Mouse (Mus musculus) limb, embryonic 15.5 days (tissue): ENCODE data around the gene Icam1. TPM values are rescaled to one million over a fixed set of nuclear protein-coding genes. Genes with fewer than 3 reads are reported as not detected.

ENCODE experiments used
- ATAC-seq: fragments of 200-750 bp; cut with Nextera tagmentation; 2 replicates; pipeline ENCODE4 v1.8.0; 2017; ENCODE audit warnings: low read depth, moderate TSS enrichment; ENCODE audit not compliant: insufficient number of reproducible peaks, low FRiP score, low TSS enrichment
- H3K27ac ChIP-seq: fragments of 300-500 bp; sonication (generic); 2 replicates; pipeline ENCODE4 v1.5.1; 2015; ENCODE audit warnings: moderate library complexity, mild to moderate bottlenecking, inconsistent platforms
- H3K27me3 ChIP-seq: fragments of 300-500 bp; sonication (generic); 2 replicates; pipeline ENCODE4 v1.6.1; 2015; ENCODE audit warnings: inconsistent platforms
- H3K36me3 ChIP-seq: fragments of 300-500 bp; sonication (generic); 2 replicates; pipeline ENCODE4 v1.6.1; 2015; ENCODE audit warnings: inconsistent platforms
- H3K4me1 ChIP-seq: fragments of 300-500 bp; sonication (generic); 2 replicates; pipeline ENCODE4 v1.6.1; 2015; ENCODE audit warnings: inconsistent platforms
- H3K4me2 ChIP-seq: fragments of 300-500 bp; sonication (generic); 2 replicates; pipeline ENCODE4 v1.6.1; 2015; ENCODE audit warnings: mild to moderate bottlenecking, inconsistent platforms
- H3K4me3 ChIP-seq: fragments of 300-500 bp; sonication (generic); 2 replicates; pipeline ENCODE4 v1.5.1; 2015; ENCODE audit warnings: mild to moderate bottlenecking, inconsistent platforms
- H3K9ac ChIP-seq: fragments of 300-500 bp; sonication (generic); 2 replicates; pipeline ENCODE4 v1.6.1; 2015; ENCODE audit warnings: inconsistent platforms
- H3K9me3 ChIP-seq: fragments of 300-500 bp; sonication (generic); 2 replicates; pipeline ENCODE4 v1.6.1; 2016; ENCODE audit warnings: inconsistent platforms
- WGBS: fragments of 180-500 bp; shearing (Covaris S2); methylation state at CpG from one replicate; pipeline ENCODE4 v1.1.7; 2015; 5-methylcytosine and 5-hydroxymethylcytosine counted together
- polyA plus RNA-seq: library from polyadenylated mRNA; unstranded; fragments of >200 nt; fragmentation: Nextera tagmentation; extraction: Ambion mirVana; gene quantifications from 2 replicates; pipeline ENCODE4 v1.2.1, GENCODE M21; 2015

Gene Icam1
- polyA plus RNA-seq, 1 experiment from 2014 or later, result 23.4 TPM

- H3K4me1 ChIP-seq, result peaks cover 27% of the 10 kb centered on the region
- no peaks in the 10 kb centered on the region for H3K36me3 ChIP-seq
- H3K27ac ChIP-seq, result peak overlapping the region; percentile 47; the same call in 1 of the 2 replicates
- peak overlapping the region; percentile 31 for H3K9ac ChIP-seq
- H3K4me3 ChIP-seq, result peak overlapping the region; percentile 49
- ATAC-seq, result 0 out of 2 replicates have a peak, but pooled peaks have one; percentile 42
- 3% methylated on average over 28 of the region's 29 CpGs for WGBS
- no peaks in the 10 kb centered on the region for H3K9me3 ChIP-seq
- peaks cover 42% of the 10 kb centered on the region for H3K27me3 ChIP-seq
- peak overlapping the region; percentile 73 for H3K4me2 ChIP-seq
Measured at GRCm38 (mm10) chr9:21014691-21015570, 854 bp upstream of the Icam1 start.

DNA sequence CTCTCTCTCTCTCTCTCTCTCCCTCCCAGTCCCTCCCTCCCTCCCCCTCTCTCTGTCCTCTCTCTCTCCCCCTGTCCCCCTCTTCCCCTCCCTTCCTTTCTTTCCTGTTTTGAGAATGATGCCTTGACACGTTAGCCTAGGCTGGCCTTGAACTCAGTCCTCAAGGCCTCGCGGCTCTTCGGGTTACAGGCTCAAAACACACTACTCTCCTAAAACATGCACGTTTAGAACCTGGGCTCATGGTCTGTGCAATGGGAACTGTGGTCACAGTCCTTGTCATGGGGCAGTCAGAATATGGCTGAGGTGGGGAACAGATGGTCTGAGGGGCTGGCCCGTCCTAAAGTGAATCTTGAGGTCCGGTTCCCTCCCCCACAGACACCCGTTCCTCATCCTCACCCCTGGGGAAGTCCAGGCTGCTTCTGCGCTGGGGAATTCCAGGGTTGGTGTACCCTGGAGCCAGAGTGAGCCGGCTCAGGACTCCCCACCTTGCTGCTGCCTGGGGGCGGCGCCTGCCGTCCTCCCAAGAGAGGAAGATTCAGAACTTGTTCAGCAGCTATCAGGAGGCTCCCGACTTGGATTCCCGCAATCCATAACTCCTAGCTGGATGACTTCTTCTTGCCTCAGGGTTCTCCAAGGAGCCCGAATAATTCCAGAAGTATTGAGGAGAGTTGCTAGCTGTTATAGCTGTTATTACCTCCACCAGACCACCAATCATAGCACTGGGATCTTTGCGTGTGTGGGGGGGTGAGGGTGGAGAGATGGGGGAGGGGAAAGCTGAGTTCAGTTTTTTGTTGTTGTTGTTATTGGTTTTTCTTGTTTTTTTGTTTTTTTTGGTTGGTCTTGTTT lies 769 bp downstream of the Icam1 start:
- H3K36me3 ChIP-seq, result 0 out of 2 replicates have a peak, but pooled peaks cover 3% of the 10 kb centered on the region
- peaks cover 42% of the 10 kb centered on the region for H3K27me3 ChIP-seq
- no peaks in the 10 kb centered on the region for H3K9me3 ChIP-seq
- H3K4me1 ChIP-seq, result peaks cover 27% of the 10 kb centered on the region
- 4% methylated on average over 17 of the region's 17 CpGs for WGBS
- H3K9ac ChIP-seq, result no peak overlapping the region
- no peak for ATAC-seq
- H3K4me3 ChIP-seq, result peak overlapping the region; percentile 49
- peak overlapping the region; percentile 73 for H3K4me2 ChIP-seq
- H3K27ac ChIP-seq, result no peak overlapping the region

- no peaks in the 10 kb centered on the region for H3K9me3 ChIP-seq
- no peak for ATAC-seq
- WGBS, result 26% methylated on average over 4 of the region's 4 CpGs
- peak overlapping the region; percentile 49 for H3K4me3 ChIP-seq
- peak overlapping the region; percentile 73 for H3K4me2 ChIP-seq
- peaks cover 22% of the 10 kb centered on the region for H3K4me1 ChIP-seq
- no peak overlapping the region for H3K27ac ChIP-seq
- peaks cover 42% of the 10 kb centered on the region for H3K27me3 ChIP-seq
- H3K36me3 ChIP-seq, result 0 out of 2 replicates have a peak, but pooled peaks cover 3% of the 10 kb centered on the region
- no peak overlapping the region for H3K9ac ChIP-seq
Measured at GRCm38 (mm10) chr9:21017177-21017575, 1.4 kb downstream of the Icam1 start.

DNA sequence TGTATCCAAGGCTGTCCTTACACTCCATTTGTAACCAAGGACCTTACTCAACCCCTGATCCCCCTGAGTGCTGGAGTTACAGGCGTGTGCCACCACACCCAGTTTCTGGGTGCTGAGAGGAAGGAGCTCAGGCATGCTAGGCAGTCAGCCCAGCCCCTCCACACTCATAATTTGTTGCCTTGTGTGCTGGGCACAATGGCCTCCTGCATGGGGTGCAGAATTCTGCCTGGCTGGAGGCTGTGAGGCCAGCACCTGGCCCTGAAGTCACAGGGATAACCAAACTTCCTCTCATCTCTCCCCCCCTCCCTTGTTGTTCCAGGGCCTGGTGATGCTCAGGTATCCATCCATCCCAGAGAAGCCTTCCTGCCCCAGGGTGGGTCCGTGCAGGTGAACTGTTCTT lies 2.8 kb downstream of the Icam1 start:
- H3K27me3 ChIP-seq, result peaks cover 42% of the 10 kb centered on the region
- 69% methylated on average over 2 of the region's 2 CpGs for WGBS
- ATAC-seq, result no peak; the same call in 1 of the 2 replicates

GRCm38 (mm10) chr9:21021363-21021762 lies 5.6 kb downstream of the Icam1 start:
- Histone ChIP-seq H3K9ac (no peak overlapping the region), H3K36me3 (0 out of 2 replicates have a peak, but pooled peaks cover 3% of the 10 kb centered on the region), H3K27me3 (peaks cover 24% of the 10 kb centered on the region), H3K4me1 (peaks cover 6% of the 10 kb centered on the region; the same call in 1 of the 2 replicates), H3K4me2 (no peak overlapping the region), H3K4me3 (no peak overlapping the region), H3K9me3 (no peaks in the 10 kb centered on the region), H3K27ac (no peak overlapping the region)
- 86% methylated on average over 3 of the region's 3 CpGs for whole genome bisulfite sequencing
- ATAC-seq, result no peak

More for the DNA sequence above, 2.8 kb downstream of the Icam1 start:
- no peak overlapping the region for H3K27ac ChIP-seq
- no peak overlapping the region for H3K4me2 ChIP-seq
- H3K4me1 ChIP-seq, result peaks cover 21% of the 10 kb centered on the region
- H3K9ac ChIP-seq, result no peak overlapping the region
- H3K9me3 ChIP-seq, result no peaks in the 10 kb centered on the region
- no peak overlapping the region for H3K4me3 ChIP-seq
- 0 out of 2 replicates have a peak, but pooled peaks cover 3% of the 10 kb centered on the region for H3K36me3 ChIP-seq

DNA sequence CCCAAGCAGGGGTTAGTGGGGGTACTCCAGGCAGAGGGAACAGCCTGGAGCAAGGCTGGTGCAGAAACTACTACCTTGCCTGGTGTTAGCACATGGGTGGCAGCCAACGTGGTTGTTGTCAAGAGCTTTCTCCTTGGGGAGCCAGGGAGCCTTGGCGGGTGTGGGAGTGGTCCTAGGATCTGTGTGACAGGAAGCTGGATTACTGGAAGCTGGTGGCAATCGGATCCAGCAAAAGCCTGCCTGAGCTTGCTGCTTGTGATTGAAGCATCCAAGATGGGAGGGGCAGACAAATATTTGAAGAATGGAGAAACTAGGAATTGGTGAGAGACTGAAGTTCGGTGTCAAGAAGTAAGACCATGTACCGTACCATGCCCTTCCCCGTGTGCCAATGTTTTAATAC lies 6.5 kb downstream of the Icam1 start:
- Histone ChIP-seq H3K27me3 (peaks cover 16% of the 10 kb centered on the region), H3K27ac (no peak overlapping the region), H3K9me3 (no peaks in the 10 kb centered on the region), H3K36me3 (peaks cover 10% of the 10 kb centered on the region; the same call in 1 of the 2 replicates), H3K4me2 (no peak overlapping the region), H3K4me1 (peaks cover 3% of the 10 kb centered on the region; the same call in 1 of the 2 replicates), H3K4me3 (no peak overlapping the region), H3K9ac (no peak overlapping the region)
- ATAC-seq, result no peak
- 48% methylated on average over 6 of the region's 6 CpGs for WGBS

GRCm38 (mm10) chr9:21022726-21023125 lies 6.9 kb downstream of the Icam1 start:
- 75% methylated on average over 1 of the region's 1 CpGs for WGBS
- no peak overlapping the region for H3K4me2 ChIP-seq
- no peak overlapping the region for H3K9ac ChIP-seq
- H3K27ac ChIP-seq, result no peak overlapping the region
- H3K4me3 ChIP-seq, result no peak overlapping the region
- peaks cover 13% of the 10 kb centered on the region; the same call in 1 of the 2 replicates for H3K36me3 ChIP-seq
- no peak for ATAC-seq
- no peaks in the 10 kb centered on the region for H3K9me3 ChIP-seq
- no peaks in the 10 kb centered on the region for H3K4me1 ChIP-seq
- peaks cover 14% of the 10 kb centered on the region; the same call in 1 of the 2 replicates for H3K27me3 ChIP-seq

DNA sequence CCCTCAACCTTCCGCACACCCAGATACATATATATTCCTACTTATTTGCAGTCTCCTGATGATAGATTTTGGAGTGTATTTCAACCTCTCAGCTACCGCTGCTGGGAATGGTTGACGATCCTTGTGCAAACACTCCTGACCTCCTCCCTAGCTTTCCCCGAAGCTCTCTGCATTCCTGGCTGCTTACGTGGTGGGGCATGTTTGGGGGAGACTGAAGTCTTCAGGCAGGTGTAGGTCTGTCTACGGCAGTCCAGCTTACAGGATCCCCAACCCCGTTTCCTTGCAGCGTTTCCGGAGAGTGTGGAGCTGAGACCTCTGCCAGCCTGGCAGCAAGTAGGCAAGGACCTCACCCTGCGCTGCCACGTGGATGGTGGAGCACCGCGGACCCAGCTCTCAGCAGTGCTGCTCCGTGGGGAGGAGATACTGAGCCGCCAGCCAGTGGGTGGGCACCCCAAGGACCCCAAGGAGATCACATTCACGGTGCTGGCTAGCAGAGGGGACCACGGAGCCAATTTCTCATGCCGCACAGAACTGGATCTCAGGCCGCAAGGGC lies 9.5 kb downstream of the Icam1 start:
- H3K4me3 ChIP-seq, result no peak overlapping the region
- no peak for ATAC-seq
- H3K27me3 ChIP-seq, result peaks cover 26% of the 10 kb centered on the region

DNA sequence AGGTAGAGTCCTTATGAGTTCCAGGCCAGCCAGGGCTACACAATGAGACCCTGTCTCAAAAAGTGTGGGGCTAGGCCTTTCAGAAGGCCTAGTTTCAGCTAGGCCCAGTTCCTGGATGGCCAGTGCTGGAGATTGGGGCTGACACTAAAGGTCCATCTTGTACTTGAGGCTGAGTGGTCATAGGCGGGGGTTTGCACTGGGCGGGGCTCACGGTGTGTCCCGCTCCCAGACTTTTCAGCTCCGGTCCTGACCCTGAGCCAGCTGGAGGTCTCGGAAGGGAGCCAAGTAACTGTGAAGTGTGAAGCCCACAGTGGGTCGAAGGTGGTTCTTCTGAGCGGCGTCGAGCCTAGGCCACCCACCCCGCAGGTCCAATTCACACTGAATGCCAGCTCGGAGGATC lies 11.1 kb downstream of the Icam1 start:
- Histone ChIP-seq H3K27me3 (peaks cover 37% of the 10 kb centered on the region), H3K9me3 (no peaks in the 10 kb centered on the region), H3K4me1 (peaks cover 27% of the 10 kb centered on the region), H3K9ac (no peak overlapping the region), H3K4me2 (no peak overlapping the region), H3K27ac (no peak overlapping the region), H3K36me3 (peaks cover 11% of the 10 kb centered on the region; the same call in 1 of the 2 replicates), H3K4me3 (no peak overlapping the region)
- no peak for ATAC-seq
- 81% methylated on average over 12 of the region's 12 CpGs for WGBS

More for the DNA sequence above, 9.5 kb downstream of the Icam1 start:
- Histone ChIP-seq H3K4me1 (peaks cover 13% of the 10 kb centered on the region), H3K27ac (no peak overlapping the region), H3K4me2 (no peak overlapping the region), H3K36me3 (peaks cover 13% of the 10 kb centered on the region; the same call in 1 of the 2 replicates), H3K9me3 (no peaks in the 10 kb centered on the region), H3K9ac (no peak overlapping the region)
- 65% methylated on average over 19 of the region's 19 CpGs for WGBS

DNA sequence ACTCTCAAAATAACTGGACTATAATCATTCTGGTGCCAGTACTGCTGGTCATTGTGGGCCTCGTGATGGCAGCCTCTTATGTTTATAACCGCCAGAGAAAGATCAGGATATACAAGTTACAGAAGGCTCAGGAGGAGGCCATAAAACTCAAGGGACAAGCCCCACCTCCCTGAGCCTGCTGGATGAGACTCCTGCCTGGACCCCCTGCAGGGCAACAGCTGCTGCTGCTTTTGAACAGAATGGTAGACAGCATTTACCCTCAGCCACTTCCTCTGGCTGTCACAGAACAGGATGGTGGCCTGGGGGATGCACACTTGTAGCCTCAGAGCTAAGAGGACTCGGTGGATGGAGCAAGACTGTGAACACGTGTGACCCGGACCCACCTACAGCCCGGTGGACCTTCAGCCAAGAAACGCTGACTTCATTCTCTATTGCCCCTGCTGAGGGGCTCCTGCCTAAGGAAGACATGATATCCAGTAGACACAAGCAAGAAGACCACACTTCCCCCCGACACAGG lies 12.0 kb downstream of the Icam1 start:
- Histone ChIP-seq H3K4me3 (no peak overlapping the region), H3K9me3 (no peaks in the 10 kb centered on the region), H3K27ac (no peak overlapping the region), H3K36me3 (peaks cover 11% of the 10 kb centered on the region; the same call in 1 of the 2 replicates), H3K4me2 (no peak overlapping the region), H3K4me1 (peaks cover 37% of the 10 kb centered on the region), H3K9ac (no peak overlapping the region), H3K27me3 (peaks cover 46% of the 10 kb centered on the region)
- no peak for ATAC-seq
- WGBS, result 37% methylated on average over 8 of the region's 8 CpGs

GRCm38 (mm10) chr9:21028560-21029110 lies 12.8 kb downstream of the Icam1 start:
- peaks cover 11% of the 10 kb centered on the region; the same call in 1 of the 2 replicates for H3K36me3 ChIP-seq
- no peak overlapping the region for H3K27ac ChIP-seq
- H3K4me2 ChIP-seq, result no peak overlapping the region
- H3K9me3 ChIP-seq, result no peaks in the 10 kb centered on the region
- ATAC-seq, result no peak
- H3K4me3 ChIP-seq, result no peak overlapping the region
- WGBS, result 50% methylated on average over 6 of the region's 6 CpGs
- no peak overlapping the region for H3K9ac ChIP-seq
- peaks cover 54% of the 10 kb centered on the region for H3K27me3 ChIP-seq
- peaks cover 44% of the 10 kb centered on the region for H3K4me1 ChIP-seq
